In the genomic region with DNA sequence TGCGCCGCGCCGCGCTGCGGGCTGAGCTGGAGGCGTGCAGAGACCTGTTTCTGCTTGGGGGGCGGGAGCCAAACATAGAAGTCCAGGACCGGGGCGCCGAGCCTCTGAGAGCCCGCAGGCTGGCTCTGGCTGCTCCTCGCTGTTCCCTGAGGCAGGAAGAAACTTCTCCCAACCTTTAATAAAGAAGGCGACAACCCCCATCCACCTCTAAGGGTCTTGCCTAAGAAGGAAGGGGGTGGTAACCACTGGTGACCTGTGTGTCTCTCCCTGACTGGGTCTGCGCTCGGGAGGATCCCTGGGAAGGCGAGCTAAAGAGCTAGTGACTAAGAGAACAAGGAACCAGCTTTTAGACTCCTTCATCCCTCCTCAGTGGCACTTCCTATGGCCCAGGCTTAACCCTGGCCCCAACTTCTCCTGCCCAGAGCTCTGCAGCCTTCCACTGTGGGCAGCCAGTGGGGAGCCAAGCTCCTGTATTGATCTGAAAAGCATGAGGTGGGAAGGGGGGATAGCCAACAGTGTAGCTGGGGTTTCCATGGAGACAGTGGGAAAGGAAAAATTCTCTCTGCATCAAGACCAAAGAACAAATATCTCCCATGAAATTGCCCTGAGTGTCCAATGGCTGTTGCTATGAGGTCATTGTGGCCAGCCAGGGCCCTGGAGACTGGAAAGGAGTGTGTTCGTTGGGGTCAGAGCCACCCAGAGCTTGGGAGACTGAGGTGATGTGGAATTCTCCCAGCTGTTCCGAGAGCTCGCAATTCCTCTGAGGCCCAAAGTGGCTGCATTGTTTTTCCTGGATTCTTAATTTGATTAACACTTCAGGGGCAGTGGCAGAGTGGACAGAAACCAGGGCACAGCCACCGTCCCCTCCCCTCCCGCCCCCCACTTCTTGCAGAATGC, we compare ENCODE assay signal across 9 mouse cellular contexts. TPM values are rescaled to one million over a fixed set of nuclear protein-coding genes. Genes with fewer than 3 reads are reported as not detected.
DNase-seq lines count a peak whose midpoint lies in the region; ATAC-seq and TF ChIP-seq lines count a peak whose summit lies in the region.
"Had no signal": no experiment of that assay in that cellular context is flagged by ENCODE, and none has a peak within 500 bp of the region (broad histone marks: within the 10 kb centered on the region; RNA-seq: fewer than 3 reads in every experiment).

No protein-coding gene starts in this region.

- DNase-seq in heart, adult 9 months (ENCODE audit: low spot score in 2 of 2) = no peak
- DNase-seq in midbrain, embryonic 10.5 days (ENCODE audit: low spot score) = peak; percentile 66
- no peak for DNase-seq in left cerebral cortex, postnatal 36 days (ENCODE audit: low spot score in 2 of 2)
- DNase-seq in cerebellum, adult 9-11 months = no peak

- ATAC-seq in heart, embryonic 14.5 days (ENCODE audit: insufficient number of reproducible peaks, insufficient read depth, low FRiP score, low read depth) = no peak
- peak; percentile 55; the same call in 1 of the 2 replicates for ATAC-seq in hindbrain, embryonic 15.5 days (ENCODE audit: low FRiP score, low read depth)
- no peak for ATAC-seq in granulocyte monocyte progenitor cell, adult 5-6 weeks (replicated peaks; ENCODE audit: poor library complexity, severe bottlenecking)

- H3K4me2 ChIP-seq in heart, embryonic 14.5 days (ENCODE audit: low read length) = peak overlapping the region; percentile 89
- H3K4me2 ChIP-seq in hindbrain, embryonic 15.5 days = peak overlapping the region; percentile 93

- no peak for TF ChIP-seq POLR2A in cortical plate, adult 2 months (IDR thresholded peaks at IDR 0.05; ENCODE audit: extremely low read depth, insufficient read depth, low read length)

- H3K36me3 ChIP-seq in heart, embryonic 14.5 days (ENCODE audit: control insufficient read depth, insufficient read depth, low read length) = no peaks in the 10 kb centered on the region
- H3K36me3 ChIP-seq in hindbrain, embryonic 15.5 days = no peaks in the 10 kb centered on the region
- no peaks in the 10 kb centered on the region for H3K36me3 ChIP-seq in midbrain, embryonic 10.5 days

- TF ChIP-seq CTCF in cortical plate, adult 2 months (IDR thresholded peaks at IDR 0.05; ENCODE audit: extremely low read depth, insufficient read depth, low read length) = no peak

- WGBS in heart, embryonic 14.5 days = 3% methylated on average over 21 of the region's 22 CpGs
- WGBS in hindbrain, embryonic 15.5 days = 1% methylated on average over 21 of the region's 22 CpGs
- WGBS in midbrain, embryonic 10.5 days = 2% methylated on average over 22 of the region's 22 CpGs

- peak overlapping the region; percentile 44 to 48 for H3K4me3 ChIP-seq in heart, embryonic 14.5 days (ENCODE audit: control insufficient read depth in 1 of 2, insufficient read depth in 1 of 2, low read depth in 1 of 2, low read length in 2 of 2)
- H3K4me3 ChIP-seq in cortical plate, adult 2 months (ENCODE audit: insufficient read depth, low read length) = peak overlapping the region; percentile 40
- peak overlapping the region; percentile 48 for H3K4me3 ChIP-seq in hindbrain, embryonic 15.5 days
- peak overlapping the region; percentile 69 for H3K4me3 ChIP-seq in midbrain, embryonic 10.5 days

- H3K9ac ChIP-seq in heart, embryonic 14.5 days (ENCODE audit: low read length) = peak overlapping the region; percentile 64
- H3K9ac ChIP-seq in hindbrain, embryonic 15.5 days = peak overlapping the region; percentile 57

- H3K9me3 ChIP-seq in heart, embryonic 14.5 days (ENCODE audit: control insufficient read depth, low read length) = no peaks in the 10 kb centered on the region
- no peaks in the 10 kb centered on the region for H3K9me3 ChIP-seq in hindbrain, embryonic 15.5 days
- H3K9me3 ChIP-seq in midbrain, embryonic 10.5 days (replicated peaks) = no peaks in the 10 kb centered on the region

- peaks cover 5 to 28% of the 10 kb centered on the region in 2 experiments; a peak in 3 of 4 replicates for H3K4me1 ChIP-seq in heart, embryonic 14.5 days (ENCODE audit: control insufficient read depth in 2 of 2, insufficient read depth in 2 of 2, low read length in 2 of 2)
- H3K4me1 ChIP-seq in cortical plate, adult 2 months (ENCODE audit: control insufficient read depth, insufficient read depth, low read length) = no peaks in the 10 kb centered on the region
- H3K4me1 ChIP-seq in hindbrain, embryonic 15.5 days (replicated peaks) = peaks cover 42% of the 10 kb centered on the region
- H3K4me1 ChIP-seq in midbrain, embryonic 10.5 days = peaks cover 66% of the 10 kb centered on the region

- H3K27ac ChIP-seq in heart, embryonic 14.5 days (replicated peaks in 1 of 2; ENCODE audit: control insufficient read depth in 1 of 2, insufficient read depth in 1 of 2, low read depth in 2 of 2, low read length in 2 of 2) = no peak overlapping the region
- H3K27ac ChIP-seq in cortical plate, adult 2 months (ENCODE audit: insufficient read depth, low read length) = 0 out of 2 replicates have a peak overlapping the region, but pooled peaks have one; percentile 27
- H3K27ac ChIP-seq in hindbrain, embryonic 15.5 days (replicated peaks) = no peak overlapping the region
- peak overlapping the region; percentile 81 for H3K27ac ChIP-seq in midbrain, embryonic 10.5 days (replicated peaks)

- H3K27me3 ChIP-seq in heart, embryonic 14.5 days (ENCODE audit: control insufficient read depth, insufficient read depth, low read length) = peaks cover 90% of the 10 kb centered on the region
- peaks cover 30% of the 10 kb centered on the region for H3K27me3 ChIP-seq in hindbrain, embryonic 15.5 days
- H3K27me3 ChIP-seq in midbrain, embryonic 10.5 days (ENCODE audit: low read depth, poor library complexity, severe bottlenecking) = peaks cover 100% of the 10 kb centered on the region

- intact Hi-C loops in left cerebral cortex, postnatal 36 days (cut with DNase I) = no loop called here

RNA-seq across cellular contexts. Expression of gene Wnt4, which starts 1.1 kb away (rescaled TPM):
- 1.8 and 2.2 TPM in 2 replicates for polyA plus RNA-seq in heart, embryonic 14.5 days (2014; fragmentation: Nextera tagmentation; extraction: Ambion mirVana)
- 12.3 and 12.8 TPM in 2 replicates for polyA plus RNA-seq in cortical plate, adult 2 months (2012; rRNA removed)
- polyA plus RNA-seq in hindbrain, embryonic 15.5 days (2015; fragmentation: Nextera tagmentation; extraction: Ambion mirVana) = 3.8 and 3.9 TPM in 2 replicates
- 0.79 and 0.99 TPM in 2 replicates for polyA plus RNA-seq in midbrain, embryonic 10.5 days (2016; fragmentation: Nextera tagmentation; extraction: Ambion mirVana)
- total RNA-seq in granulocyte monocyte progenitor cell, adult 5-6 weeks (2014; fragmentation: Nextera tagmentation) = not detected in 2 replicates
- total RNA-seq in granulocyte monocyte progenitor cell, adult 5-6 weeks (2017) = not detected in 2 replicates
- 10 to 100 TPM; 13.1 to 14.0 TPM for total RNA-seq in left cerebral cortex, postnatal 36 days (2021)
- total RNA-seq: MEL had no signal

Comparison
In these comparisons a context has a peak if more than half of its experiments do, and no peak if none do; other contexts are left out.
1. H3K27ac ChIP-seq: peak in cortical plate, adult 2 months (single experiment) and midbrain, embryonic 10.5 days (single experiment); none in heart, embryonic 14.5 days (0 of 2) and hindbrain, embryonic 15.5 days (single experiment).
2. Peak in every context shown above with its lines, with median percentiles within 50 percentile points of each other: H3K4me3 ChIP-seq.